Mouse (Mus musculus): ENCODE measurements around the gene Abl2. TPM values are rescaled to one million over a fixed set of nuclear protein-coding genes. Genes with fewer than 3 reads are reported as not detected.
"Not testable (repeated sequence)": the region's sequence is repeated elsewhere in the genome, so short reads cannot be mapped to it uniquely, and the experiment has no call there.

Gene Abl2
- polyA plus RNA-seq, 1 experiment, result 8.7 TPM

DNA sequence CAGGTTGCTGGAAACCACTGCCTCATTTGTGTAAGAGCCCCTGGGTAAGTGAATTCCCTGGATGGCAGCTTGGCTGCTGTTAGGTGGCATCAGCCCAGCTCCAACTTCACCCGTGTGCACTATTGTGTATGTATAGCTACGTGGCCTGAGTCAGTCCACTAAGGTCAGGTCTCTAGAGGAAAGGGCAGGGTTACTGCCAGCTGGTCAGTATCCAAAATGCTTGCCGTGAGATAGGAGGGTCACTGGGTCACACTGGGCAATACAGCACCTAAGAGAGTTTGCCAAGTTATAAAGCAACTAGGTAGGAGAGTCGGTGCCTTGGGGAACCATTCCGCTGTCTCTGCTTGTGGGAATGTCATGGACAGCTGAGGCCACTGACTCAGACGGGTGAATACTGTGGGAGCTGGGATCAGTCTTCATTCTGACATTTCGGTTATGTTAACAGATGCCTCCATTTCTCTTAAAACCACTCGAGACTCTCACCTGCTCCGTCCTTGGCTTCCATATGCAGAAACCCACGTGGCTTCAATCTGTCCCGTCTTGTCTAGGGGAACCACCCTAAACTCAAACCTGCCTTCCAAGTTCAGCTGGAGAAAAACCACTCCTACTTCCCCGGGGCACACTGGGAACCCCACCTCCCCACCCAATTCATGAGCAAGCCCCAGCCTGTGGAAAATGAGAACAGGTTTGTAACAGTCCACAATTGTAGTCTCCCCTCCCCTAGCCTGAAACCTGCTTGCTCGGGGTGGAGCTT, 101.5 kb downstream of the Abl2 start:
- no peak overlapping the region for H3K4me3 ChIP-seq (replicated peaks; ENCODE audit: control insufficient read depth, low read depth, low read length)
- H3K27ac ChIP-seq (ENCODE audit: control insufficient read depth, insufficient read depth, low read depth, low read length, poor library complexity), result no peak overlapping the region
- WGBS, result 49% methylated on average over 13 of the region's 13 CpGs
- no peak for TF ChIP-seq POLR2A (IDR thresholded peaks at IDR 0.05; ENCODE audit: borderline replicate concordance, control insufficient read depth, low read depth, low read length)
- no peaks in the 10 kb centered on the region; the same call in 1 of the 2 replicates for H3K4me1 ChIP-seq (ENCODE audit: control insufficient read depth, insufficient read depth, low read length)

DNA sequence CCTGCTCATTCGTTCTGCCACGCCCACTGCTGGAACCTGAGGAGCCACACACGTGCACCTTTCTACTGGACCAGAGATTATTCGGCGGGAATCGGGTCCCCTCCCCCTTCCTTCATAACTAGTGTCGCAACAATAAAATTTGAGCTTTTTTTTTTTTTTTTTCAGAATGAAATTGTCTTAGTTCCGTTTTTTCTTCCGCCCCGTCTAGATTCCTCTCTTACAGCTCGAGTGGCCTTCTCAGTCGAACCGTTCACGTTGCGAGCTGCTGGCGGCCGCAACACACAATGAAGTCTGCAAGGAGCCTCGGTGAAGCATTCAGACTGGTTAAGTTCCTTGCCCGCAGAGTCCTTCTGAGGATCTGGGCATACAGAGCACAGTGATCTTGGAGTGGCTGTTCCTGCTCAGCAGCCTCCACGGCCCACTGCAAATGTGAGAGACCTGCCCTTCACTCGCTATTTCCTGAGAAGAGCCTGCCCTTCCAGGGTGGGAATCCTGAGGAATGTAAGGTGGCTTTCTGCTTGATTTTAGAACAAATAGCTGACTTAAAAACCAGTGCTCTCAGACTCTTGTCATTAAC, 102.2 kb downstream of the Abl2 start:
- peak overlapping the region; percentile 29 for H3K4me3 ChIP-seq (replicated peaks; ENCODE audit: control insufficient read depth, low read depth, low read length)
- H3K27ac ChIP-seq (ENCODE audit: control insufficient read depth, insufficient read depth, low read depth, low read length, poor library complexity), result peak overlapping the region; percentile 42
- 8% methylated on average over 21 of the region's 21 CpGs for WGBS
- H3K4me1 ChIP-seq (ENCODE audit: control insufficient read depth, insufficient read depth, low read length), result not testable (repeated sequence)

DNA sequence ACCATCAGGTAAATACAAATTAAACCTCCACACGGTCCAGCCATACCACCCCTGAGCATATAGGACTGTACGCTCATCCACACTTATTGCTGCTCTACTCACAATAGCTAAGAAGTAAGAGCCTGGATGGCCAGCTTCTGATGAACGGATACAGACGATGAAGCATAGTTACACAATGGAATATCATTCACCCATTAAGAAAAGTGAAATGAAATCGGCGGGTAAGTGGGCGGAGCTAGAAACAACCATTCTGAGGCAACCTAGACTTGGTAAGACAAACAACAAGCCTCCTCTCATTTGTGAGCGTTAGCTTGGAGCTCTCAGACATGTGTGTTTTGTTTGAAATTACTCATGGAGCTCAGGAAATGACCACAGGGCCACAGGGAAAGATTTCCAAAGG, 107.2 kb downstream of the Abl2 start:
- no peaks in the 10 kb centered on the region for H3K4me1 ChIP-seq (ENCODE audit: control insufficient read depth, insufficient read depth, low read length)
- H3K27ac ChIP-seq (ENCODE audit: control insufficient read depth, insufficient read depth, low read depth, low read length, poor library complexity), result no peak overlapping the region
- 74% methylated on average over 8 of the region's 8 CpGs for WGBS
- TF ChIP-seq CTCF (IDR thresholded peaks at IDR 0.05; ENCODE audit: control insufficient read depth, insufficient read depth, low read length) (no peak), POLR2A (IDR thresholded peaks at IDR 0.05; ENCODE audit: borderline replicate concordance, control insufficient read depth, low read depth, low read length) (no peak)
- no peak overlapping the region for H3K4me3 ChIP-seq (replicated peaks; ENCODE audit: control insufficient read depth, low read depth, low read length)

DNA sequence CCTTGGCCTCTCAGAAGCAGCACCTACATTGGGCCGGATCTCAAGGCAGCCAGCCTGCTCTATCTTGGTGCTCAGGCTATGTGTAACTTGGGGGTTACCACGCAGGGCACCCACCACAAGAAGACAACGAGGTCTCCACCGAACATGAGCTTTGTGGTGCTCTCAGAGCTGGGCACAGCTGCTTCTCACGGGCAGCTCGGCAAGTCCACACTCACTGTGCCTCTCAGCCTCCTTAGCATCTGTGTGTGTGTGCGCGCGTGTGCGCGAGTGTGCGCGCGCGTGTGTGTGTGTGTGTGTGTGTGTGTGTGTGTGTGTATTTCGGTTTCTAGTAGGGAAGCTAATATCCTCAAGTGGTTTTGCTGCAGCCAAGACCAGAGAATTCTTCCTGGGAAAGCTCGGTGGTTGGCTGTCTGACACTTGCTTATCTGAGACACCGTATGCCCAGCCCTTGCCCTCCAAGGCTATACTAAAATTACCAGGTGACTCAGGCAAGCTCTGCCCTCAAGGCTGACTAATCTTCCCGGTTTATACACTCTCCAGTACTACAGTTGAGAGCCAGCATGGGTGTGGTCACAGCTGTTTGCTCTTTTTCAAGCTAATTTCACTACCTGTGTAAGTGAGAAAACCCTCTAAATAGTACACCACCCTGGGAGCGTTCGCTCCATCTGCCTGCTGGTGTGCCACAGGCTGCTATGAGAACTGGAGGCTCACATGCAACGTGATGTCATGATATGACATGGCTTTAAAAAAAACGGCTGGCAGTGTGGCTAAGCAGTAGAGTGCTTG, 108.7 kb downstream of the Abl2 start:
- H3K4me1 ChIP-seq (ENCODE audit: control insufficient read depth, insufficient read depth, low read length), result no peaks in the 10 kb centered on the region
- no peak overlapping the region for H3K4me3 ChIP-seq (replicated peaks; ENCODE audit: control insufficient read depth, low read depth, low read length)
- H3K27ac ChIP-seq (ENCODE audit: control insufficient read depth, insufficient read depth, low read depth, low read length, poor library complexity), result no peak overlapping the region
- TF ChIP-seq POLR2A (IDR thresholded peaks at IDR 0.05; ENCODE audit: borderline replicate concordance, control insufficient read depth, low read depth, low read length), result no peak
- no peak for TF ChIP-seq CTCF (IDR thresholded peaks at IDR 0.05; ENCODE audit: control insufficient read depth, insufficient read depth, low read length)
- 72% methylated on average over 23 of the region's 23 CpGs for WGBS

DNA sequence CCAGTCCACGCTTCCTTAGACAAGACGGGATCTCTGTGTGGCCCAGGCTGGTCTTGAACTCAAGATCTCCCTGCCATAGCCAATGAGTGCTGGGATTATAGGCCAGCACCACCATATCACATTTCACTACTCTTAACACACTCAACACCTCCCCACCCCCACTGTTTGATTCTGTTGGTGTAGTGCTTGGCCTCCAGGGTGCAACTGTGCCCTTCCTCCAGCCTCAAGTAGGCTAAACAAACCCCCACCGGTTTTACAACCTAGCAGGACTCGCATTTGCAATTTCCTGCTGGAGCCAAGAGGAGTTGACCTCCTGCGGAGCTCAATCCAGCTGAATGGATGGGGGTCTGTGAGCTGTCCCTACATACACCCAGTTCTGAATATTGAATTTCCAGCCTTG, 110.0 kb downstream of the Abl2 start:
- H3K27ac ChIP-seq (ENCODE audit: control insufficient read depth, insufficient read depth, low read depth, low read length, poor library complexity), result no peak overlapping the region
- H3K4me3 ChIP-seq (replicated peaks; ENCODE audit: control insufficient read depth, low read depth, low read length), result no peak overlapping the region
- H3K4me1 ChIP-seq (ENCODE audit: control insufficient read depth, insufficient read depth, low read length), result peaks cover 2% of the 10 kb centered on the region
- 58% methylated on average over 5 of the region's 5 CpGs for WGBS
- TF ChIP-seq POLR2A (IDR thresholded peaks at IDR 0.05; ENCODE audit: borderline replicate concordance, control insufficient read depth, low read depth, low read length) (no peak), CTCF (IDR thresholded peaks at IDR 0.05; ENCODE audit: control insufficient read depth, insufficient read depth, low read length) (no peak)

DNA sequence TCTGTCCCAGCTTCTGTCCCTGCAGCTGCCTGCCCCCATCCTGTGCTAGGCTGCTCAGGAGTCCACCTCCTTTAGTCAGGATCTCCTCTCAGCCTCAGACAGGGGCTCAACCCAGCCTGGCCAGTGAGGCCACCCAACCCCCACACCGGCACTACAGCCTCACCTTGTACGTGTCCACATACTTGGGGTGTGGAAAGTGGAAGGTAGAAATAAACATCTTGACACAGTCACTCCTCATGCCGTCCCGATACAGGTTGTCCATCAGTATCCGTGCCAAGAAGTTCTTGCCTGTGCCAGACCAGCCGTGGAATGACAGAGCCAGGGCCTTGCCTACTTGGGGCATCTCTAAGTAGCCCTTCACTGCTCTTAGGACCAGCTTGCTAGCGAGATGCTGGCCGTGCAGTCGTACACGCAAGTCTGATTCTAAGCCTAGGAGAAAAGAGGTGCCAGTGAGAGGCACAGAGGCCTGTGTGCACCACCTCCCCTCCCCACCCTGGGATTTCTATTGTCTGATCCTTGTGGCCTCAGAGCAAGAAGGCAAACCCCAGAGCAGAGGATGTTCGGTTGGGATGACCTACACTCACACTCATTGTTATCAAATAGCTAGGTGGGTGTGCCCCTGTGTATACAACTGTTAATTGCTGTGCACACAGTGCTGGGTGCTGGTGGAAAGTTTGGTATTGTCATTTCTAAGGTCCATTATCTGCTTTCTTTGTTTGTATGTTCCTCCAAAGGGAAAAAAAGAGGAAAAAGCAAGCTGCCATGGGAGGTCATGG, 110.8 kb downstream of the Abl2 start:
- H3K4me3 ChIP-seq (replicated peaks; ENCODE audit: control insufficient read depth, low read depth, low read length), result no peak overlapping the region
- no peak overlapping the region for H3K27ac ChIP-seq (ENCODE audit: control insufficient read depth, insufficient read depth, low read depth, low read length, poor library complexity)
- H3K4me1 ChIP-seq (ENCODE audit: control insufficient read depth, insufficient read depth, low read length), result peaks cover 2% of the 10 kb centered on the region
- TF ChIP-seq CTCF (IDR thresholded peaks at IDR 0.05; ENCODE audit: control insufficient read depth, insufficient read depth, low read length), result no peak
- WGBS, result 82% methylated on average over 11 of the region's 11 CpGs

DNA sequence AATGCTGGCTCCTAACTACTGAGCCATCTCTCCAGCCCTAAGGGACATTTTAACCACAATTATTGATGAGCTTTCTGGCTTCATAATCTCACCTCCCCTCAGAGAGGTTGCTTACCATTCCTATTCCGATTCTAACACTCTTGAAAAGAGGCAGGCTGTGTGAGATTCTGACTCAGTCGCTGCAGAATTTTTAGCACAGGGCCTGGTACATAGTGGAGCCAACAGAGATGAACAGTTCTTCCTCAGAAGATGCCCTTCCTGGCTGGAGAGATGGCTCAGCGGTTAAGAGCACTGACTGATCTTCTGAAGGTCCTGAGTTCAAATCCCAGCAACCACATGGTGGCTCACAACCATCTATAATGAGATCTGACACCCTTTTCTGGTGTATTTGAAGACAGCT, 113.3 kb downstream of the Abl2 start:
- WGBS, result 93% methylated on average over 3 of the region's 3 CpGs
- no peak overlapping the region for H3K27ac ChIP-seq (ENCODE audit: control insufficient read depth, insufficient read depth, low read depth, low read length, poor library complexity)
- TF ChIP-seq CTCF (IDR thresholded peaks at IDR 0.05; ENCODE audit: control insufficient read depth, insufficient read depth, low read length) (no peak), POLR2A (IDR thresholded peaks at IDR 0.05; ENCODE audit: borderline replicate concordance, control insufficient read depth, low read depth, low read length) (no peak)

More for the DNA sequence above, 113.3 kb downstream of the Abl2 start:
- Histone ChIP-seq H3K4me1 (ENCODE audit: control insufficient read depth, insufficient read depth, low read length) (peaks cover 2% of the 10 kb centered on the region), H3K4me3 (replicated peaks; ENCODE audit: control insufficient read depth, low read depth, low read length) (no peak overlapping the region)

Measured in bone marrow, adult 2 months (tissue).